Mouse (Mus musculus): ENCODE measurements at regions not wholly inside any gene's neighbourhood (a gene's known extent, or its start where the extent isn't known, plus 50 kb on each side); places are given as distances from the start of the nearest gene placed in this dataset.

GRCm38 (mm10) chr13:102174896-102175295, 406.9 kb upstream of the Pik3r1 start:
- no peak overlapping the region for H3K27ac ChIP-seq
- no peak overlapping the region for H3K4me2 ChIP-seq (replicated peaks)
- no peaks in the 10 kb centered on the region for H3K9me3 ChIP-seq
- WGBS = 87% methylated on average over 2 of the region's 2 CpGs
- no peak overlapping the region for H3K4me3 ChIP-seq
- ATAC-seq (ENCODE audit: low FRiP score, low read depth) = no peak
- no peaks in the 10 kb centered on the region for H3K36me3 ChIP-seq
- H3K27me3 ChIP-seq (replicated peaks) = no peaks in the 10 kb centered on the region
- no peaks in the 10 kb centered on the region for H3K4me1 ChIP-seq
- H3K9ac ChIP-seq = no peak overlapping the region

- Histone ChIP-seq H3K4me3 (no peak overlapping the region), H3K27ac (no peak overlapping the region), H3K27me3 (replicated peaks) (no peaks in the 10 kb centered on the region), H3K4me1 (no peaks in the 10 kb centered on the region), H3K9me3 (no peaks in the 10 kb centered on the region), H3K4me2 (replicated peaks) (no peak overlapping the region), H3K9ac (no peak overlapping the region), H3K36me3 (no peaks in the 10 kb centered on the region)
- no peak for ATAC-seq (ENCODE audit: low FRiP score, low read depth)
- WGBS = 97% methylated on average over 1 of the region's 1 CpGs
These were observed 407.4 kb upstream of the Pik3r1 start for GRCm38 (mm10) chr13:102175406-102175805.

GRCm38 (mm10) chr13:102176456-102176855, 408.4 kb upstream of the Pik3r1 start:
- 85% methylated on average over 2 of the region's 2 CpGs for WGBS
- no peak for ATAC-seq (ENCODE audit: low FRiP score, low read depth)

GRCm38 (mm10) chr13:102194716-102195115, 426.7 kb upstream of the Pik3r1 start:
- Histone ChIP-seq H3K4me3 (no peak overlapping the region), H3K9ac (no peak overlapping the region), H3K36me3 (no peaks in the 10 kb centered on the region), H3K4me1 (no peaks in the 10 kb centered on the region), H3K4me2 (replicated peaks) (no peak overlapping the region), H3K9me3 (no peaks in the 10 kb centered on the region), H3K27me3 (replicated peaks) (no peaks in the 10 kb centered on the region), H3K27ac (no peak overlapping the region)
- ATAC-seq (ENCODE audit: low FRiP score, low read depth) = no peak

More at GRCm38 (mm10) chr13:102176456-102176855, 408.4 kb upstream of the Pik3r1 start:
- Histone ChIP-seq H3K9me3 (no peaks in the 10 kb centered on the region), H3K4me2 (replicated peaks) (no peak overlapping the region), H3K36me3 (no peaks in the 10 kb centered on the region), H3K4me3 (no peak overlapping the region), H3K27ac (no peak overlapping the region), H3K27me3 (replicated peaks) (no peaks in the 10 kb centered on the region), H3K9ac (no peak overlapping the region), H3K4me1 (no peaks in the 10 kb centered on the region)

DNA sequence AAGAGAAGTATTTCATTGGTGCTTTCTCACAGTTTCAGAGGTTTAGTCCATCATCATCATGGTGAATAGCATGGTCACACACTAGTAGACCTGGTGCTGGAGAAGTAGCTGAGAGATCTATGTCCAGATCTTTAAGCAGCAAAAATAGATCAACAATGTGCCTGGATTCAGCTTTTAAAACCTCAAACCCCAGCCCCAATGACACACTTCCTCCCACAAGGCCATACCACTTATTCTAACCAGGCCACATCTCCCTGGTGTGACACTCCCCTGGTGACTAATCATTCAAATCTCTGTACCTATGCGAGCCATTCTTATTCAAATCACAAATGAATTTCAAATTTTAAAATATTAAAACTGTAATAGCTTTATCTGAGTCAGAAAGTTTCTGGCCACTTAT, 434.3 kb upstream of the Pik3r1 start:
- Histone ChIP-seq H3K27me3 (replicated peaks) (no peaks in the 10 kb centered on the region), H3K4me3 (no peak overlapping the region), H3K4me2 (replicated peaks) (no peak overlapping the region), H3K9me3 (no peaks in the 10 kb centered on the region), H3K27ac (no peak overlapping the region), H3K4me1 (no peaks in the 10 kb centered on the region), H3K36me3 (no peaks in the 10 kb centered on the region), H3K9ac (no peak overlapping the region)
- 94% methylated on average over 1 of the region's 1 CpGs for WGBS
- ATAC-seq (ENCODE audit: low FRiP score, low read depth) = no peak

DNA sequence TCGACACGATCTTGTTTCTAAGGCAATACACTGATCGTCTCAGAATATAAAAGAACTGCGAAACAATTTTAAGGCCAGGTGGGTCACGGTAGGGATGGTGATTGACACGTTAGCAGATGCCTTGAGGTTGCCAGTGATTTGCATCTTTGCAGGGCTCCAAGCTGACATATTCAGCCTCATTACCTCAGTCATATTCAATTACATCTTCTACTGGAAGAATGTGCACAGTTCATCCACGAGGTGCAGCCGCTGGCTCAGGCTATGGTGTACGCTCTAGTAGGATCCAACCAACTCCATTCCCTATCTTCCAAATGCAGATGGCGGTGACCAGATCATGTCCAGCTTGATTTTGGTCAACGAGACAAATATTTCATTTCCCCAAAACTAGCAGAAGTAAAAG, 450.5 kb upstream of the Pik3r1 start:
- WGBS = 93% methylated on average over 11 of the region's 11 CpGs
- Histone ChIP-seq H3K9ac (no peak overlapping the region), H3K27me3 (replicated peaks) (no peaks in the 10 kb centered on the region), H3K27ac (no peak overlapping the region), H3K4me1 (no peaks in the 10 kb centered on the region), H3K9me3 (no peaks in the 10 kb centered on the region), H3K4me2 (replicated peaks) (no peak overlapping the region), H3K4me3 (no peak overlapping the region), H3K36me3 (no peaks in the 10 kb centered on the region)
- ATAC-seq (ENCODE audit: low FRiP score, low read depth) = no peak

GRCm38 (mm10) chr13:102231048-102231447, 462.3 kb upstream of the Cd180 start:
- H3K4me3 ChIP-seq = no peak overlapping the region
- WGBS = 86% methylated on average over 7 of the region's 7 CpGs

DNA sequence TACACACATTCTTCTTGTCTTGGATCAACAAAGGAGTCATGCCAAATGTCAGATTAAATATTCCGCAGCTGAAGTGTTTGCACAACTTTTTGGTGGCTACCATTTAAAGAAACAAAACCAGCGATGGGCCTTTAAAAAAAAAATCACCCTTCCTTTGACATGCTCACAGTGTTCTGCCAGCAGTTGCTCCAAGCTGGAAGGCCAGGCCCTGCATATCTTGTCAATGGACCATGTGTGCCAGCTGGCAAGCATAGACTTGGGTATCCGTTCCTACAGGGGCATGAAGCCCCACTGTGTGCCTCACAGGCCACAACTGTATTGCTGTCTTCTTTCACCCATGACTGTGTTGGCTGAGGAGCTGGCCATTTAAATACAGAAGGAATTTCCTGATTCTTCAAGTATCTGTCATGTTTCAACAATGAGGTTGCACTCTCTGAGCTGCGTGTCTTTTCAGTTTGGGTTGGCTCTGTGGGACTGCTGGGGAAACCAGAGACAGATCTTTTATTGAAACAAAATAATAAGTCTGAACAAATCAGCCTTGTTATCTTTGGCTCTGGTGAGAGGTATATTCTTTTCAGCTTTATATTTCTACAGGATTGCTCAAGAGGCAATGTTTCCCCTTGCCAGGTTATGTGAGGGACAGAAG, 460.9 kb upstream of the Cd180 start:
- 75% methylated on average over 4 of the region's 4 CpGs for WGBS
- no peaks in the 10 kb centered on the region for H3K4me1 ChIP-seq
- no peaks in the 10 kb centered on the region for H3K9me3 ChIP-seq
- no peak overlapping the region for H3K4me3 ChIP-seq
- ATAC-seq (ENCODE audit: low FRiP score, low read depth) = no peak
- no peaks in the 10 kb centered on the region for H3K36me3 ChIP-seq
- no peak overlapping the region for H3K27ac ChIP-seq
- H3K9ac ChIP-seq = no peak overlapping the region
- H3K27me3 ChIP-seq (replicated peaks) = no peaks in the 10 kb centered on the region
- H3K4me2 ChIP-seq (replicated peaks) = no peak overlapping the region

More at GRCm38 (mm10) chr13:102231048-102231447, 462.3 kb upstream of the Cd180 start:
- Histone ChIP-seq H3K4me1 (no peaks in the 10 kb centered on the region), H3K36me3 (no peaks in the 10 kb centered on the region), H3K27ac (no peak overlapping the region), H3K9ac (no peak overlapping the region), H3K27me3 (replicated peaks) (no peaks in the 10 kb centered on the region), H3K4me2 (replicated peaks) (no peak overlapping the region), H3K9me3 (no peaks in the 10 kb centered on the region)
- no peak for ATAC-seq (ENCODE audit: low FRiP score, low read depth)

GRCm38 (mm10) chr13:102250884-102251283, 442.5 kb upstream of the Cd180 start:
- no peaks in the 10 kb centered on the region for H3K9me3 ChIP-seq
- no peak overlapping the region for H3K27ac ChIP-seq
- no peak overlapping the region for H3K4me3 ChIP-seq
- 24% methylated on average over 2 of the region's 2 CpGs for WGBS
- H3K36me3 ChIP-seq = no peaks in the 10 kb centered on the region
- ATAC-seq (ENCODE audit: low FRiP score, low read depth) = peak; percentile 71; the same call in 1 of the 2 replicates
- no peak overlapping the region for H3K4me2 ChIP-seq (replicated peaks)
- H3K27me3 ChIP-seq (replicated peaks) = no peaks in the 10 kb centered on the region
- peaks cover 5% of the 10 kb centered on the region; the same call in 1 of the 2 replicates for H3K4me1 ChIP-seq
- no peak overlapping the region for H3K9ac ChIP-seq

DNA sequence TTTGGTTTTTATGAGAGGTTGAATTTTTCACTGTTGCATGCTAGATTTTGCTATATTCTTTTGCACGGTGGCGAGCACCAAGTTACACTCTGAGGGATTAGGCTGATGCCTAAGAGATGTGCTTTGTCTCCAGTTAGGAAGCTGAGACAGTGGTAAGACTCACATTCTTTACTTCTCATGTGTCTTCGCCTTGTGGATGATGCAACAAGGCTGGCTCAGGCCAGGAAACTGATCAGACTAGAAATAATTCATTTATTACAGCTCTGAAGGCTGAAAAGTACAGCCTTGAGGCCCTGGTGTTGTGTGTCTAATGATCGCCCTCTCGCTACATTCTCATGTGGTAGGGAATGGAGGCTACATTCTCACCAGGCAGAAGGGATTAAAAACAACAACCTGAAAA, 441.6 kb upstream of the Cd180 start:
- no peaks in the 10 kb centered on the region for H3K36me3 ChIP-seq
- no peak overlapping the region for H3K27ac ChIP-seq
- 95% methylated on average over 5 of the region's 5 CpGs for WGBS
- H3K9ac ChIP-seq = no peak overlapping the region
- no peaks in the 10 kb centered on the region for H3K9me3 ChIP-seq
- H3K4me2 ChIP-seq (replicated peaks) = no peak overlapping the region
- H3K4me1 ChIP-seq = peaks cover 5% of the 10 kb centered on the region; the same call in 1 of the 2 replicates
- no peaks in the 10 kb centered on the region for H3K27me3 ChIP-seq (replicated peaks)
- ATAC-seq (ENCODE audit: low FRiP score, low read depth) = no peak
- H3K4me3 ChIP-seq = no peak overlapping the region

GRCm38 (mm10) chr13:102255401-102256371, 437.7 kb upstream of the Cd180 start:
- Histone ChIP-seq H3K4me1 (peaks cover 5% of the 10 kb centered on the region; the same call in 1 of the 2 replicates), H3K36me3 (no peaks in the 10 kb centered on the region)
- no peak for ATAC-seq (ENCODE audit: low FRiP score, low read depth)

DNA sequence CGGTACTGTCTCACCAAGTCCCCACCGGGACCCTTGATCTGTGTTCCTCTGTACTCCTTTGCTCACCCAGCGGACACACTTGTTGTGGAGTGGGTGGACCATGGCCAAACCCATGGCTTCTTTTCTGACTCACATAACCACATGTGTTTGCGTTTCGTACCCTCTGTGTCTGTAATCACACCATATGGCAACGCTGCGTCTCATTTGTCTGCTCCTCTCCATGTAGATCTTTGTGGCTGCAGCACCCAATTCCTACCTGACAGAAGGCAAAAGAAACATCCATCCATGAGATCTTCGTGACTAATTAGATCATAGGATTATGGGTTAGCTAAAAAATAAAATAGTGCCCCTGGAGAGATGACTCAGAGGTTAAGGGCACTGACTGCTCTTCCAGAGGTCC, 435.2 kb upstream of the Cd180 start:
- no peaks in the 10 kb centered on the region for H3K4me1 ChIP-seq

More at GRCm38 (mm10) chr13:102255401-102256371, 437.7 kb upstream of the Cd180 start:
- no peak overlapping the region for H3K9ac ChIP-seq
- no peaks in the 10 kb centered on the region for H3K9me3 ChIP-seq
- no peak overlapping the region for H3K4me2 ChIP-seq (replicated peaks)
- no peaks in the 10 kb centered on the region for H3K27me3 ChIP-seq (replicated peaks)
- no peak overlapping the region for H3K27ac ChIP-seq
- no peak overlapping the region for H3K4me3 ChIP-seq
- 77% methylated on average over 7 of the region's 7 CpGs for WGBS

More for the DNA sequence above, 435.2 kb upstream of the Cd180 start:
- no peak overlapping the region for H3K27ac ChIP-seq
- WGBS = 92% methylated on average over 8 of the region's 8 CpGs
- H3K4me3 ChIP-seq = no peak overlapping the region
- H3K36me3 ChIP-seq = no peaks in the 10 kb centered on the region
- H3K27me3 ChIP-seq (replicated peaks) = no peaks in the 10 kb centered on the region
- no peak for ATAC-seq (ENCODE audit: low FRiP score, low read depth)
- no peak overlapping the region for H3K4me2 ChIP-seq (replicated peaks)
- H3K9me3 ChIP-seq = no peaks in the 10 kb centered on the region
- no peak overlapping the region for H3K9ac ChIP-seq
